Mouse (Mus musculus) left cerebral cortex, adult 9 months (tissue): ENCODE data around the gene Tbpl1.

Source experiments
- DNase-seq, 2 experiments: peaks; one replicate each; pipeline ENCODE4 v3.0.0; 2022; ENCODE audit warnings: low spot score in 2 of 2

Tbpl1 gene

DNA sequence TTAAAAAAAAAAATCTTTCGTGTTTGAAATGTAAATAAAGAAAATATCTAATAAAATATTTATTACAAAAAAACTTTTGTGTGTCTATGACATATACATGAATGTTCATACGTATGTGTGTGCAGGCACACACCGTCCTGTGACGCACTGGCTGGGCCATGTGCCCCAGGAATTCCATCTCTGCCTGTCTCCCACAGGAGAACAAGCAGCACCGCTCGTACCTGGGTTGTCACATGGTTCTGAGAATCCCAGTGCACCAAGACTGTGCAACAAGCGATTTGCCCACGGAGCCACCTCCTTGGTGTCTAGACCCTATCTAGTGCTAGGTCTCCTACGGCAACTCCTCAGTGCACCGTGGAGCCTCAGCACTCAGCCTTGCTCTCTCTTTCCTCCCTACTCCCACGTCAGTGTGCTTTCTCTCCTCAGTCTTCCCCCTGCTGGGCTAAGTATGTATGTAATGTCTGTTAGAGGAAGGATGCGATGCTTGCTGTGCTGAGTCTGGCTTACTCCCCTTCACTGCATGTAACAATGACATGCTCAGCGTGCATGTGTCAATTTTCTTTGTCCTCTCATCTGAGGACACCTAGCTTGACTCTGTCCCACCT lies 21.5 kb downstream of the Tbpl1 start:
- no peak for DNase-seq

DNA sequence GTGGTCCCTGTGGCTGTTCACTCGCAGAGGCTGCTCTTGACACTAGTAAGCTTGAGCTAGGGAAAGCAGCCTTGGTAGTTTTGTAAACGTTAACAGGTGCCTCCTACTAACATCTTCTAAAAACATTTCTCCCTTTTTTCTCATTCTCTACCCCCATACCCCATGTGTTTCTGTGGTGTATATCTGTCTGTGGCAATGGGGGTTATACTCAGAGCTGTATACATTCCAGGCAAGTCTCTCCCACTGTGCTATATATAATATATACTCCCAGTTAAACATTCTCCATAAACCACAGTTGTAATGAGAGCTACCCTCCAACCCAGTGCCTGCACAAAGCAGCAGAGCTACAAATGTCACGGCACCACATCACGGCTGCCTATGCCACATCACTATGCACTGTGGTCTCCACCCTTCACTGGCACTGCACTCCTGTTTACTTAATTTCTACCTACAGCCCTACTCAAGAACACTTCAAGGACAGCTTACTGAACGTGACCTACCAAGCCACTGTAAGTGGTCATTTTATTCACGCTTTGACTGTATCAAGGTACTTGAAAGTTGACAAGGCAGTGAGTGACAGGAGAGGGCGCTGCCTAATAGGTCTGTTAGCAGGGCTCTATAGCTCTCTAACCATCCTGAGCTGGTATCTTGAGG lies 23.4 kb downstream of the Tbpl1 start:
- DNase-seq: no peak

DNA sequence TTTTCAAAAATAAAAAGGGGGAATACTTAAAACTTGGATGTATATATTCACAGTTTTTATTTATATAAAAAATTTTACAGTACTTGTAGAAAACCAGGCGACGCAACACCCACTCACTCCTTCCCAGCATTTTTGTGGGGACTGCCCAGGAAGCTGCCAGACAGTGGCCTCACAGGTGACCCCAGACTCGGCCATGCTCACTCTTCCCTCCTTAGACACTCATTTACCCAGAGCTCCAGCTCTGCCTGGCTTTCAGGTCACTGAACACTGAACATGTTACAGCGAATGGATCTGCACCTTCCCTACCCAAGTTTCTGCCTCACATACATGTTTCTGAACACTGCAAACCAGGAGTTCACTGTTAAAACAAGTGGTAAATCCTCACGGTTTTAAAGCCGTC lies 27.9 kb downstream of the Tbpl1 start:
- DNase-seq: no peak

DNA sequence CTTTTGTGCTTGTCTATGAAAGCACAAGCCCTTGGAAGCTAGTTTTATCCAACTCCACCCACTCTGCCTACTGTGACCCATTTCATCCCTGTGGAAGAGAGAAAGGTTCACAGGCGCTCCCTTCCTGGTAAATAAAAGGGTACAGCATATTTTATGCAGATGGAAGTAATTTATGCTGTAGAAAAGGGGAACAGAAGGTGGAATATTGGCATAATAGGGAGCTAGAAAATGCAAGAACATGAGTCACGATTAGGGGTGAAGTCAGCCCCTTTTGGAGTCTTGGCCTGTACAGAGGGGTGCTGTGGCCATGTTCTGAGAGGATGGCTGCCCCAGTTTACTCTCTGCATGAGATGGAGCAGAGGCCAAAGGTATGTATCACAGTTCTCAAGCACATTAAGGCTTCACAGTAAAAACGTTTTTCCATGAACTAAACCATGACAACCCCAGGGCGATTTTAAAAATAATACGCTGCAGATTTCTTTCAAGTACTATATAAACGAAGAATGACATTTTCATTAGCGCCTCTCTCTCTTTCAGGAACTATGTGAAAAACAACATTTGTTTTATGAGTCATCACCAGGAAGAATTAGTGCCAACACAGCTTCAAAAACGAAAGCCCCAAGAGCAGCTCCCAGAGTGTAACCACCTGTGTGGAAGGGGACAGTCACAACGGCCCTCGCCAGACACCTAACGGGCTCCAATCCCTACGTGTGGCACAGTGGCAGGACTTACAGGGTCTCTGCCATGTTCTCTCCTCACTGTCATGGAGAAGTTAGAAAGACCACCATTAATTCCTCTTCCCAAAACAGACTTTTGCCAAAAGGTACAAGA lies 30.0 kb downstream of the Tbpl1 start:
- DNase-seq: peak in 1 of 2 experiments; percentile 39

DNA sequence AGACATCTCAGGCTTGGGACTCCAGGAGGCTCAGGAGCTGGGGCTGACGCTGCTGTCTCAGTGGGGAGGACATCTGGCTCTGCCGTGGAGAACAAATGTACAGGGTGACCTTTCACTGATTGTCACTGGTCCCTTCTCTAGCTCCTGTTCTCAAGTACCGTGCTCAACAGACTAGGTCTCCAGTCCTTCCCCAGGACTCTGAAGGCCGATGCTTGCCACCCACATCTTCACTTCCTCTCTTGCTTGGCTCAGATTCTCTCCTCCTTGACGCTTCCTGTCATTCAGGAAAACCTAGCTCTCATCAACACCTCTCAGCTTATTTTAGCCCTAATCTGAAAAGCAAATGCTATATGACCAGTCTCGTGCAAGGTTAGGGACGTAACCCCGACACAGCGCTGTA lies 31.0 kb downstream of the Tbpl1 start:
- no peak for DNase-seq

DNA sequence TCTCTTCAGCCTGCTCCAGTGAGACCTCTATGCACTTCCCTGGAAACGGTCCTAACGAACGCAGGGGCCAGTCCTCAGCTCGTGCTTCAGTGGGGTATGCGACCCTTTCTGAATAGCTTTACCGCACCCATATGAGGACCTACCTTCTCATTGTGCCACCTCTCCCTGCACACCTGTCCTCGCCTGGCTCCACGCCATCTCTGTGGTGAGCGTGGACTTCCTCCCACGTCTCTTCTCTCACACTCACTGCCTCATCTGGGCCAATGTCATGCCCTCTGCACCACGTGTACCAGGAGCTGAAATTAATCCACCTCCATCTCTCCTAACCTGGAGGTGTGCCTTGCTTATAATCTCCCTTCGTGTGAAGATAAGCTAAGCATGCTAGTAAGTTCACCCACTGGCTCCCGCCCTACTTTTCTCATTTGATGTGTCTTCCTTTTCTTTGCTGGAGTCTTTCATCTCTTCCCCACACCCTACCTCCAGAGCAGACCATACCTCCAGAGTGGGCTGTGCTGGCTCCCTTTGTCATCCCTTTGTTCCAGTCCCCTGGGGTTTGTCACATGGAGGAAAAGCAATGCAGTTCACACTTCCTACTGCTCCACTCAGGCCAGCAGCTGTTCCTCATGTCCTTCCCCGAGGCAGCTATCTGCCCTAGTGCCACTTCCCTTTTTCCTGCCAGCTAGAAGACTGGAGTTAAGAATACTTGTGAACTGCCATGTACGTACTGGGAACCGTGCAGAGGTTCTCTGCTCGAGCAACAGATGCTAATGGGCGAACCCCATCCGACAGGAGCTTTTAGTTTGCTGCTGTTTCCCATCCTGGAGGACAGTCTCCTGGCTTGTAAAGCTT lies 32.0 kb downstream of the Tbpl1 start:
- DNase-seq: peak in 1 of 2 experiments; percentile 23

DNA sequence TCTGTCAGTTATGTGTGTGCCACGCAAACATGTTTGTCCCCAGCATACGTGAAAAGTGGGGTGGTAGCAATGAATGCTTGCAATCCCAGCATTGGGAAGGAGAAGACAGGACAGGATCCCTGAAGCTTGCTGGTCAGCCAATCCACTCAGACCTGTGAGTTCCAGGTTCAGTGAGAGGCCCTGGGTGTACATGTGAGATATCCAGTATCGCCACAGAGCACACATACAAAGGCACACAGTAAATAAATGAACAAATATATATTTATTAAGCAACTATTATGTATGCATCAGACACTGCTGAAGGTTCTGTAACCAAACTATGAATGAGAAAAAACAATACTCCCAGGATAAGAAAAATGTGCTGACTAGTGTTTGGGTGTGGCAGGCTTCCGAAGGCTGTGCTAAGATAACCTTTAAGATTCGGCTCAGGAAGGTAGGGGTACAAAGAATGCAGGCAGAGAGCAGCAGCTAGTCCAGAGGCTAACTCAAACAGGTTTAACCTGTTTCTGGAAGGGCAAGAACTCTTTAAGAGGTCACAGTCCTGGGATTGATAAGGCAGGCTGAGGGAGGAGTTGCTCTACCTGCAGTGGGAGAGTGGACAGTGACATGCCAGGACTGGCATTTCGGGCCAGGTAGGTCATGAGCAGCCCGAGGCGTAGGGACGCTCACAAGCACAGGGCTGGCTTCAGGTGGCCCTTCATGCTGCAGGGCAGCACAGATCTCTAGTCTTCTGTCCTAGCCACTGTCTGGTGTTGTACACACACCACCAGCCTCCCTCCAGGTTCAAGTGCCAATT lies 33.4 kb downstream of the Tbpl1 start:
- DNase-seq: no peak

DNA sequence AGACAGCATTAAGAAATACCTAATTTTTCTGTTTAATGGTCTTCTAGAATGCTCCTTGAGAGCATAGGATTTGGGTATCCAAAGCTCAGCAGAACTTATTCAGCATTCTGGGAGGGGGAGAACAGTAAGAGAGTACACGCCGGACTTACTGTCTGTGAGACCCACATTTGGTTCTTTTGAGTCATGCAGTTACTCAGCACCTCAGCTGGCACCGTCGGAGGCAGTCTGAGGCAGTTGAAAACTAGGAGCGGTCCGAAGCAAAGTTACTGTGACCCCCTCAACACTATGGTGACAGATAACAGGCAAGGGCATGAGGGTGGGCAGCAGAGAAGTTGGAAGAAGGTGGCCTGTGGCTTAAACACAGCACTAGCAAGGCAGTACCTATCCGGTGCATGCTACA lies 34.9 kb downstream of the Tbpl1 start:
- DNase-seq: no peak

DNA sequence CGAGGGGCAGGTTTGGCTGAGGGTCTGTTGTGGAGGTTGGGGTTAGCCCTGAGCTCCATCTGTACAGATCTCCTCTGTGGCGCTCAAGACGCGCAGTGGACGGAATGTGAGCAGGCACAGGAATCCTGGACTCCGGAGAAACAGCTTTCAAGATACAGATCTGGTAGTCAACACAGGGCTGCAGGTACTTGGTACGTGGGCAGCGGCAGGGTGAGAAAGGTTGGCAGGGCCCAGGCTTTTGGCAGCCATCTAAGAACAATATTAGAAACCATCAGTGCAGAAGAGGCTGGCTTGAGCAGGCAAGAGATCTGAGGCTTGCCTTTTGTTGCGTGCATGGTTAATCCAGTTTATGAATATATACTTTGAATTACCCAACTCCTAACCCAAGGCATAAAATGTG lies 35.5 kb downstream of the Tbpl1 start:
- DNase-seq: no peak

DNA sequence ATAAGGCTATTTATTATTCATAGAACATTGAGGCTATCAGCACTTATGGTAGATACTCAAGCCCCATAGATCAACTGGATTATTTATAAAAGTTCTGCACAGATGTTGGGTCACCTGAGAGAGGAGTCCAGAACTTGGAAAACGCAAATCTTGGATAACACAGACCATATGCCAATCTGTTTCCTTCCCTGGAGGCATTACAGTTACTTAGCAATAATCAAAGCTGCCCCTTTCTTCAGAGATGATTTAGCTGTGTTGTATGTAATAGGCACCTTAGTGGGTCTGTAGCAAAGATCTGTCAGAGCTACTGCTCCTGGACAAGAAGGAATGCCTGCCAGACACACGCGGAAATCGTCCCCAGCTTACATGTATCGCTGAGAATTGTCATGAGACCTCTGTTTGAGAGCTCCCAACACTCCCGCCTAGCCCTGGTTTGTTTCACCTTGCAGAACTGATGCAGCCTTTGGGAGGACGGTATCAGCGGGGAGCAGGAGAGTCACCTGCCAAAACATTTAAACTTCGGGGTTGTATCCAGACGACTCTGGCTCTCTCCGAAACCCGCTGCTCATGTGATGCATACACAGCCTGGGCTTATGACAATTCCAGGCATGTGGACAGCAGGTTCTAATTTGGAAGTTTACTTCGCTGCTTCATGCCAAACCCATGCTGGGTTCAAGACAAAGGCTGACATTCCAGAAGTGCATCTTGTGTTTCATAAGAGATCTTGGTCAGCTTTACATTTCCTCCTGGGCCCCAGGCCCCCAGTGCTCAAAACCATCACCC lies 55.7 kb downstream of the Tbpl1 start:
- DNase-seq: no peak

DNA sequence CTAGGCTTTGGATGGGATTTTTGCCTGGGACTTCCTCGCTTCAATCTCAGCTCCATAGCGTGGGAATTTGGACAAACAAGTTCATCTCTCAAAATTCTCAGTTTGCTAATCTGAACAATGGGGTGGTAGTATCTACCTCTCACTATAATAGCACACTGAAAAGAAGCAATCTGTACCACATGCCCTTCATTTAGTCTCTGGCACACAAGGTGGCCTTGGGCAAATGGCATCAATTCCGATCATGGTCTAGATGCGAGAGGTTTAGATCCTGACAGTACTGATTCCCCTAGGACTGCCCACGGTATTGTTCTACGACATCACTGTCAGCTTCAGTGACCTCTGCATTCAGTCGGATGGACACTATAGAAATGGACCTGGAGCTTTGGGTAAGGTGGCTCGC lies 57.6 kb downstream of the Tbpl1 start:
- DNase-seq: no peak

DNA sequence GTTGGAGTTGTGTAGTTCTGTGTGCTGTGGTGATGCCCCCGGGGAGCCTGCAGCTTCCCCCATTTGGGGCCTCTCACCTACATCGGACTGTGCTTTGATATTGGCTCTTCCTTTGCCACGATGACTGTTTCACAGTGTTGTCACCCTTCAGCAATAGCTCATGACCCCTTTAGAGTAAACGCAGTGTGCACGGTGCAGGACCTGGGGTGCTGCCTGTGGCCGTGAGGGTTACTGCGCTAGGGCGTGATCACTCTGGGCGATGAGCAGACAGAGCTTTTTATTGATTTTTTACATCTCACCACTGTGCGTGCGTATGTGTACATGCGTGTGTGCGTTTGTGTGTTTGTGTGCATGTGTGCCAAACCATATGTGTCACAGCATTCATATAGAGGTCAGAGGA lies 63.2 kb downstream of the Tbpl1 start:
- DNase-seq: no peak

DNA sequence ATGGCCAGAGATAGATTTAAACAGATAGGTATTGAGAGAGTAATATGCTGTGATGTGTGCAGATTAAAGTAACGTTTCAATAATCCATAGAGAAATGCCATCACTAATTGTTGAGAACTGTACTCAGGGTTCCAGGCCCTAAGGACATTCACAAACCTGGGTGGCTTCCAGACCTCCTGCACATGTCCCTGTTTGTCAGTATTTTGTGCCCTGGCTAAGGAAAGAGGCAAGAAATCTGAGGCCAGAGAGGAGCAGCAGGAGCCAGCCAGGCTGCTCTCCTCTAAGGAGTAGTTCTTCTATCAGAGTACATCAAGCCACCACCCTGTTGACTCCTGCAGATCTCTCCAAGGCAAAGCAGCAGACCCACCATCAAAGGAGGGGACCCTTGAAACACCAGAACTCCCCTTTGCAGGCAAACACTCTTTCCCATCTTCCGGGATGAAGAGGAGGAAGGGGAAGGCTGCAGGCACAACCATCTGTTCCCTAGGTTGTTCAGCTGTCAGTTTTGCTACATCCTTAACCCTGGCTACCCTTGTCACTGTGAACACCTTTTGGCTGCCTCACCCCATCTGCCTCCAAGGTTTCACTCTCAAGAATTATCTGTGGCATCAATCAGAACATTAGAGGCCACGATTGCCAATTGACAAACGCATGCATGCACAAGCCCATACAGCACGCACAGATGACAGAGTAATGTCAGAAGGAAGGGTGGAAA lies 71.3 kb downstream of the Tbpl1 start:
- no peak for DNase-seq

DNA sequence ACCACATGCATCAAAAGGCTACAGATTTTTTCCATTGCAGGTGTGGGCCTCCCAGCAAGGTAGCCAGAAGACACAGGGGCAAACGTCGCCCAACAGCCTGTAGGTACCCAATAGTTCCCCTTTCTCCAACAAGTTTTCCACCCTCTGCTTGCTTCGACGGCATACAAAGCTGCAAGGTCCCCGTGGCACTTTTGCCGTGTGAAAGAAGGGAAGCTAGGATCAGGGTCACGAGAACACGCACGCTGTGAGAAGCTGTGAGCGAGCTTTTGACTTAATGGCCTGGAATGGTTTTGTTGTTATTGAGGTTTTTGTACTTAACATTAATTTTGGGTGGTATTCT lies 72.4 kb downstream of the Tbpl1 start:
- no peak for DNase-seq

DNA sequence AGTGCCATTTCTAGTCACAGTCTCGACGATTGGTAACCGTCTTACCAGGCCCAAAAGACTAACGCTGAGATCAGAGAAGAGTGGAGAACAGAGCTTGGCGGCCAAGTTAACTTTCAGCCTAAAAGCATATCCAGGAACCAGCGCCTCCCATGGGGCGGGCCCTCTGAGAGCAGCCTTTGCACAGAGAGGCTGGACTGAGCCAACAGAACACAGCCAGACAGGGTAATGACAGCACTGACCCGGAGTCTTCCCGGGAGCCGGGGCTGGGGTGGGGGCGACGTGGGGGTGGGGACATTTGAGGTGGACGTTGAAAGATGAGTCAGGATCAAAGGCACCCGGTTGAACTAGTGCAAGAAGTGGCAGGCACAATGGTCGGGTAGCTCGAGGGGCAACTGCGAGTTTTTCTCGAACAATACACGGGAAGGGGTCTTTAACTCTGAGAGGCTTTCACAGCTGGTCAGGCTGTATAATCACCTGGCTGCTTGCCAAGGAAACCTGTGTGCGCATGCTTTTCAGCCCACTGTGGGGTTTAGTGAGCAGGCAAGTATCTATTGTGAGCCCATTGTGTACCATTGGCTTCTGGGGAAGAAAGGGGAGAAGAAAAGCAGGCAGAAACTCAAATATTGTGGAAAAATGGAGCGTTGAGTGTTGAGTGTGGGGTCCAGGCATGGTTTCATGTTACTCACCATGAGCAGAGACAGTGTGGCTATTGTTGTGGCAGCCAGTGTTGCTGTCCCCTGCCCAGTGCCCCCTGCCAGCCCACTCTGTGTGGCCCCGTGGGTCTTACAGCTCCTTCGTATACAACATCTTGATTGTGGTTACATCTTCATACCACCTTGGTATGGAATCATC lies 73.0 kb downstream of the Tbpl1 start:
- DNase-seq: no peak
